In the genomic region with DNA sequence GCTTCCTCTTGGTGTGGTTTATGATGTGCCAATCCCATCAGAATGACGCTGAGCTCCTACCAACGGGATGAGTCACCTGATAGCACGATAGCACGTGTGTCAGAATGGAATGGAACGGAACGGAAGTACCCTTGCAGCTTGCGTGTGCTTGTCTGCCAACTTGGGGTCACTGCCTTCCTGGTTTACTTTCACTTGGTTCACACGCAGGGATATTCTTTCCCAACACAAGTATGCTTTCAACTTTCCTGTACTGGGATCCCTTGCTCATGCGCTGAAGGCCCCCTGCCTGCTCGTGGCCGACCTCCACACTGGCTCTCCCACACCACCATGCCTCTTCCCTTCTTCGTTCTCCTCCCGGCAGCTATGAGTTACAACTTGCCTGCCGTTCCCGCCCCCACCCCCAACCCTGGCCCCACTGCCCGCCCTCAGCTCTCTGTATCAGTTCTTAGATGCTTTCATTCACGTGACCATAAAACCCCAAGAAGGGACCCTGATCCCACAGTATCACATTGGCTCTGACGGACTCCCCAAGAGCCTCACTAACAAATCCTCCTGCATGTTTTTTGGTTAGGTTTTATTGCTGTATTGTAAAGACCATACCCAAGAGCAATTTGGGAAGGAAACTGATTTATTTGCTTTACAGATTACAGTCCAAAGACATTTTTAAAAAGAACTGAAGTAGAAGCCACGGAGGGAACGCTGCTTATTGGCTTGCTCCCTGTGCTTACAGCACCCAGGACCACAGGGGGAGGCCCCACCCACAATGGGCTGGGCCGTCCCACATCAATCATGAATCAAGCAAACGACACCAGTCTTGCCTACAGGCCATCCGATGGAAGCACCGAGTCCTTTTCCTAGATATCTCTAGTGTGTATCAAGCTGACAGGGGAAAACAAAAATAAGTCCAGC, we compare ENCODE assay signal across 8 mouse cellular contexts. TPM values are rescaled to one million over a fixed set of nuclear protein-coding genes. Genes with fewer than 3 reads are reported as not detected.
A peak's percentile ranks its signal among the peaks of the same experiment; 100 is the strongest.
DNase-seq lines count a peak whose midpoint lies in the region; TF ChIP-seq lines count a peak whose summit lies in the region.

No protein-coding gene starts in this region.

- no peak for TF ChIP-seq RAD21 in MEL (IDR thresholded peaks at IDR 0.05; ENCODE audit: low read depth, low read length)

- TF ChIP-seq POLR2A in MEL (IDR thresholded peaks at IDR 0.05; ENCODE audit: control insufficient read depth in 1 of 2, insufficient read depth in 1 of 2, low read depth in 1 of 2, low read length in 2 of 2, poor library complexity in 1 of 2) = peak; percentile 33 to 70; a peak in 3 of 4 replicates
- no peak for TF ChIP-seq POLR2A in brain, embryonic 14.5 days (IDR thresholded peaks at IDR 0.05; ENCODE audit: borderline replicate concordance, extremely low read depth, insufficient read depth, insufficient read length, poor library complexity, severe bottlenecking)

- peak overlapping the region; percentile 79 for H3K9ac ChIP-seq in MEL (ENCODE audit: control insufficient read depth, low read depth, low read length, poor library complexity, severe bottlenecking)

- H3K9me3 ChIP-seq in MEL (replicated peaks; ENCODE audit: insufficient read depth, low read length) = no peaks in the 10 kb centered on the region

- peak; percentile 94 for DNase-seq in MEL (ENCODE audit: low read depth, low spot score)
- DNase-seq in brain, embryonic 14.5 days (ENCODE audit: low read depth) = peak; percentile 40
- peak; percentile 53 to 61 for DNase-seq in heart, adult 18-20 months
- peak; percentile 32 to 50 for DNase-seq in kidney, adult 8-10 months
- peak; percentile 74 for DNase-seq in lung, postnatal 10 days
- peak; percentile 51 for DNase-seq in retina, postnatal 1 day
- no peak for DNase-seq in layer of hippocampus, postnatal 36 days
- no peak for DNase-seq in left cerebral cortex, postnatal 25 days (ENCODE audit: low spot score in 2 of 2)

- peak; percentile 39 to 58; a peak in 2 of 4 replicates for TF ChIP-seq EP300 in MEL (IDR thresholded peaks at IDR 0.05; ENCODE audit: low read depth in 1 of 2, low read length in 2 of 2)

- peak overlapping the region; percentile 85 for H3K27ac ChIP-seq in MEL (ENCODE audit: control insufficient read depth, low read depth, low read length)

- H3K27me3 ChIP-seq in MEL (ENCODE audit: control insufficient read depth in 1 of 2, insufficient read depth in 2 of 2, low read length in 2 of 2) = no peaks in the 10 kb centered on the region

- H3K79me2 ChIP-seq in MEL (ENCODE audit: control insufficient read depth, insufficient read depth, low read length, poor library complexity) = peaks cover 18% of the 10 kb centered on the region

- peaks cover 0 to 13% of the 10 kb centered on the region in 2 experiments; a peak in 3 of 4 replicates for H3K36me3 ChIP-seq in MEL (ENCODE audit: control insufficient read depth in 1 of 2, insufficient read depth in 2 of 2, low read length in 2 of 2)

- TF ChIP-seq CTCF in MEL (IDR thresholded peaks at IDR 0.05 in 2 of 3, conservative IDR thresholded peaks at IDR 0.05 in 1 of 3; ENCODE audit: control insufficient read depth in 1 of 3, insufficient read depth in 1 of 3, low read depth in 2 of 3, low read length in 3 of 3, poor library complexity in 1 of 3, severe bottlenecking in 1 of 3) = no peak
- TF ChIP-seq CTCF in brain, embryonic 14.5 days (IDR thresholded peaks at IDR 0.05; ENCODE audit: borderline replicate concordance, extremely low read depth, insufficient read depth, insufficient read length) = no peak

- intact Hi-C loops in left cerebral cortex, postnatal 25 days (cut with DNase I) = no loop called here

- peaks cover 0 to 17% of the 10 kb centered on the region in 2 experiments; a peak in 2 of 4 replicates for H3K4me1 ChIP-seq in MEL (ENCODE audit: control insufficient read depth in 1 of 2, insufficient read depth in 2 of 2, low read length in 2 of 2)

- peak overlapping the region; percentile 55 to 88 for H3K4me3 ChIP-seq in MEL (ENCODE audit: control insufficient read depth in 1 of 2, insufficient read depth in 1 of 2, low read depth in 2 of 2, low read length in 2 of 2)

TF ChIP-seq in MEL, 35 proteins besides CTCF, POLR2A, EP300 and RAD21 (continues in another document):
- peak; percentile 51; the same call in 1 of the 2 replicates for TF ChIP-seq TBP (IDR thresholded peaks at IDR 0.05; ENCODE audit: low read depth, low read length)
- TF ChIP-seq RCOR1 (IDR thresholded peaks at IDR 0.05; ENCODE audit: low read depth, low read length) = no peak
- TF ChIP-seq TCF12 (IDR thresholded peaks at IDR 0.05; ENCODE audit: low read depth, low read length) = 0 out of 2 replicates have a peak, but pooled peaks have one; percentile 31
- no peak for TF ChIP-seq UBTF (IDR thresholded peaks at IDR 0.05; ENCODE audit: borderline replicate concordance, insufficient read depth, low read depth, low read length)
- TF ChIP-seq ZNF384 (IDR thresholded peaks at IDR 0.05; ENCODE audit: low read depth, low read length) = no peak
- TF ChIP-seq MAZ (IDR thresholded peaks at IDR 0.05; ENCODE audit: low read depth, low read length) = no peak
- no peak for TF ChIP-seq MAFK (IDR thresholded peaks at IDR 0.05; ENCODE audit: borderline replicate concordance, low read depth, low read length)
- TF ChIP-seq USF1 (IDR thresholded peaks at IDR 0.05; ENCODE audit: low read depth, low read length) = peak; percentile 80
- TF ChIP-seq GABPA (IDR thresholded peaks at IDR 0.05; ENCODE audit: low read depth, low read length) = no peak
- no peak for TF ChIP-seq KAT2A (conservative IDR thresholded peaks at IDR 0.05; ENCODE audit: low read depth, low read length)
- TF ChIP-seq MEF2A (IDR thresholded peaks at IDR 0.05; ENCODE audit: extremely low read depth, insufficient replicate concordance, low read depth, low read length, poor library complexity, severe bottlenecking) = no peak
- TF ChIP-seq CHD1 (IDR thresholded peaks at IDR 0.05; ENCODE audit: low read depth, low read length) = no peak
- peak; percentile 65 for TF ChIP-seq GATA1 (IDR thresholded peaks at IDR 0.05; ENCODE audit: low read depth, low read length)
- no peak for TF ChIP-seq CHD2 (IDR thresholded peaks at IDR 0.05; ENCODE audit: low read length)
- peak; percentile 36; the same call in 1 of the 2 replicates for TF ChIP-seq HCFC1 (IDR thresholded peaks at IDR 0.05; ENCODE audit: low read depth, low read length)
- no peak for TF ChIP-seq SMC3 (IDR thresholded peaks at IDR 0.05; ENCODE audit: low read depth, low read length)
- TF ChIP-seq TAL1 (IDR thresholded peaks at IDR 0.05; ENCODE audit: low read length) = no peak
- TF ChIP-seq ETS1 (IDR thresholded peaks at IDR 0.05; ENCODE audit: low read depth, low read length) = peak; percentile 84
- 0 out of 2 replicates have a peak, but pooled peaks have one; percentile 38 for TF ChIP-seq ZMIZ1 (IDR thresholded peaks at IDR 0.05; ENCODE audit: low read depth, low read length)
- no peak for TF ChIP-seq E2F4 (IDR thresholded peaks at IDR 0.05; ENCODE audit: borderline replicate concordance, low read depth, low read length)
- TF ChIP-seq NELFE (IDR thresholded peaks at IDR 0.05; ENCODE audit: low read depth, low read length) = peak; percentile 47
- TF ChIP-seq MYC (IDR thresholded peaks at IDR 0.05; ENCODE audit: low read depth, low read length) = peak; percentile 99
- peak in 1 of 2 experiments; percentile 28; a peak in 1 of 4 replicates for TF ChIP-seq USF2 (IDR thresholded peaks at IDR 0.05; ENCODE audit: borderline replicate concordance in 1 of 2, insufficient read depth in 1 of 2, low read depth in 1 of 2, low read length in 2 of 2)

RNA-seq across cellular contexts. Expression of a gene that starts 1.3 kb away (rescaled TPM):
- total RNA-seq in MEL (2012; rRNA removed) = 30.3 and 34.6 TPM in 2 replicates
- polyA plus RNA-seq in MEL (2012; ENCODE audit: insufficient read depth in 1 of 2, insufficient read length in 2 of 2, low read depth in 1 of 2, low replicate concordance in 2 of 2, missing spikeins in 1 of 2) = 10 to 100 TPM in 1 of 2 experiments, not detected in 1; 44.7 TPM
- 41.2 and 44.6 TPM in 2 replicates for polyA plus RNA-seq in brain, embryonic 14.5 days (2012; rRNA removed)
- 10 to 100 TPM; 20.5 to 20.8 TPM for total RNA-seq in heart, adult 18-20 months (2021)
- 10 to 100 TPM; 40.8 to 42.2 TPM for total RNA-seq in layer of hippocampus, postnatal 36 days (2021)
- total RNA-seq in left cerebral cortex, postnatal 25 days (2021) = 10 to 100 TPM; 39.9 to 40.0 TPM

RNA-seq across cellular contexts. Expression of a gene that starts 17.9 kb away (rescaled TPM):
- 29.4 and 36.5 TPM in 2 replicates for total RNA-seq in MEL (2012; rRNA removed)
- polyA plus RNA-seq in MEL (2012; ENCODE audit: insufficient read depth in 1 of 2, insufficient read length in 2 of 2, low read depth in 1 of 2, low replicate concordance in 2 of 2, missing spikeins in 1 of 2) = 10 to 100 TPM in 1 of 2 experiments, not detected in 1; 49.3 TPM
- 69.5 and 105 TPM in 2 replicates for polyA plus RNA-seq in brain, embryonic 14.5 days (2012; rRNA removed)
- total RNA-seq in heart, adult 18-20 months (2021) = 10 to 100 TPM in 1 of 2 experiments, 1 to 10 TPM in 1; 6.8 to 10.0 TPM
- 10 to 100 TPM; 21.9 to 24.8 TPM for total RNA-seq in layer of hippocampus, postnatal 36 days (2021)
- total RNA-seq in left cerebral cortex, postnatal 25 days (2021) = 10 to 100 TPM; 22.6 to 24.8 TPM

RNA-seq across cellular contexts. Expression of a gene that starts 18.0 kb away (rescaled TPM):
- 28.9 and 37.1 TPM in 2 replicates for total RNA-seq in MEL (2012; rRNA removed)
- polyA plus RNA-seq in MEL (2012; ENCODE audit: insufficient read depth in 1 of 2, insufficient read length in 2 of 2, low read depth in 1 of 2, low replicate concordance in 2 of 2, missing spikeins in 1 of 2) = 10 to 100 TPM in 1 of 2 experiments, not detected in 1; 41.7 TPM
- 63.3 and 77.7 TPM in 2 replicates for polyA plus RNA-seq in brain, embryonic 14.5 days (2012; rRNA removed)
- total RNA-seq in heart, adult 18-20 months (2021) = 10 to 100 TPM; 10.5 to 12.4 TPM
- total RNA-seq in layer of hippocampus, postnatal 36 days (2021) = 10 to 100 TPM; 37.4 to 38.7 TPM
- 10 to 100 TPM; 24.3 to 29.3 TPM for total RNA-seq in left cerebral cortex, postnatal 25 days (2021)

RNA-seq across cellular contexts. Expression of a gene that starts 30.9 kb away (rescaled TPM):
- total RNA-seq in MEL (2012; rRNA removed) = 0.04 TPM in 1 of 2 replicates, not detected in the other
- under 1 TPM in 1 of 2 experiments, not detected in 1; 0.11 TPM for polyA plus RNA-seq in MEL (2012; ENCODE audit: insufficient read depth in 1 of 2, insufficient read length in 2 of 2, low read depth in 1 of 2, low replicate concordance in 2 of 2, missing spikeins in 1 of 2)
- not detected in 2 replicates for polyA plus RNA-seq in brain, embryonic 14.5 days (2012; rRNA removed)
- total RNA-seq in heart, adult 18-20 months (2021) = not detected
- total RNA-seq in layer of hippocampus, postnatal 36 days (2021) = not detected
- not detected for total RNA-seq in left cerebral cortex, postnatal 25 days (2021)

RNA-seq across cellular contexts. Expression of a gene that starts 48.4 kb away (rescaled TPM):
- total RNA-seq in MEL (2012; rRNA removed) = 63.1 and 86.1 TPM in 2 replicates
- 10 to 100 TPM in 1 of 2 experiments, not detected in 1; 57.8 TPM for polyA plus RNA-seq in MEL (2012; ENCODE audit: insufficient read depth in 1 of 2, insufficient read length in 2 of 2, low read depth in 1 of 2, low replicate concordance in 2 of 2, missing spikeins in 1 of 2)
- 20.1 and 24.6 TPM in 2 replicates for polyA plus RNA-seq in brain, embryonic 14.5 days (2012; rRNA removed)
- total RNA-seq in heart, adult 18-20 months (2021) = 10 to 100 TPM; 47.1 to 50.0 TPM
- total RNA-seq in layer of hippocampus, postnatal 36 days (2021) = 10 to 100 TPM; 37.1 to 43.4 TPM
- 10 to 100 TPM; 39.0 to 43.9 TPM for total RNA-seq in left cerebral cortex, postnatal 25 days (2021)

Comparison
In these comparisons a context has a peak if more than half of its experiments do, and no peak if none do; other contexts are left out.
1. DNase-seq: peak in MEL (single experiment), brain, embryonic 14.5 days (single experiment), heart, adult 18-20 months (2 of 2), kidney, adult 8-10 months (2 of 2), lung, postnatal 10 days (single experiment) and retina, postnatal 1 day (single experiment); none in layer of hippocampus, postnatal 36 days (0 of 2) and left cerebral cortex, postnatal 25 days (0 of 2).